Mouse (Mus musculus) forelimb bud, embryonic 11.5 days (tissue): ENCODE results near the gene Dach1.

Source experiments
- DNase-seq: peaks from one replicate; pipeline ENCODE4 v3.0.0-alpha.2; 2012; ENCODE audit warnings: low read depth, low spot score

The Dach1 gene

DNA sequence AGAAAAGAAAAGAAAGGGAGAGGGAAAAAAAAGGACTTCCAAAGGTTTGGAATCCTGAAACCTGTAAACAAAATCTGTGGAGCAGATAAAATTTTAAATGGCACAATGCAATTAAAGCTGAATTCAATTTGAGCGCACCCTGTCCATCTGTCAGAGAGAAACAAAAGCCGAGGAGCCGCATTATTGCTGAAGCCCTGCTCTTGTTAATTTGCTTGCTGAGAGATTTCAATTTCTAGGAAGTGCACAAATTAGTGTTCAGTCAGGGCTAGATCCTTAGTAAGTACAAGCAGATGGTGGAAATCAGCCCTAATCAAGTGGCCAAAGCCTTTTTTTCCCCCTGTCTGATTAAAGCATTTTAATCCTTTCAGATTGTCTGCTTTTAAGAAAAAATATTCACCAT, 60.8 kb downstream of the Dach1 start:
- peak; percentile 24 for DNase-seq

DNA sequence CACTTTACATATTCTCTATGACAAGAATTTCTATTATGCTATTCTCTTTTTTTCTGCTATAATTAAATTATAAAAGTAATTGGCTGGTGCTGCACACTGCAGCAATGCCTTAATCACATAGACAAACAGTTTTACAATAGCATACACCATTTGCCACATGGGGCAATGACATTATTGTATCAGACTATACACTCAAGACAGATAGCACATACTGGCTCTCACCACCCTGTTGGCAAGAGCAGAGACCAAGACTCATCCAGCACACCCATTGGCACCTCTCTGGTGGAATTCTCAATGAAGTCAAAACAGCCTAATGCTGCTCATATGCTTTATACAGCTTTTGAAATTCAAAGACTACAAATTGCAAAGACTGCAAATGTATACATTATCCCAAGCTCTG, 63.4 kb downstream of the Dach1 start:
- no peak for DNase-seq

- no peak for DNase-seq
These were observed 65.1 kb downstream of the Dach1 start for GRCm38 (mm10) chr14:98104314-98104955.

DNA sequence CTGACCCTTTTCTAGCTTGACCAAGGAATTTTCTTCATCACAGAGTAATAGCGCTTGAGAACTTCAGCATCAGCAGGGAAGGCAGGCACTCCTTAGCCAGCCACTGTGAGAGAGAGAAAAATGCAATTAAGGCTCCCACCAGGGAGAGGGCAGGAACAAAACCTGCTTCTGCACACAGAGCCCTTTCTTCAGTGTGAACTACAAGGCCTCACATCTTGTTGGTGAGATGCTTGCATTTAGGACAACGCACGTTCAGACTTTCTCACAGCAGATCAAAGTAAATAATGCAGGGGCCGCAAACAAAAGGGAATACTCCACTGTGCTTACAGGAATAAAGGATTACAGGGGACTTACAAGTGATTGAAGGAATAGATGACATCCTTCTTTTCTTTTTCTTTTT, 74.3 kb downstream of the Dach1 start:
- no peak for DNase-seq

DNA sequence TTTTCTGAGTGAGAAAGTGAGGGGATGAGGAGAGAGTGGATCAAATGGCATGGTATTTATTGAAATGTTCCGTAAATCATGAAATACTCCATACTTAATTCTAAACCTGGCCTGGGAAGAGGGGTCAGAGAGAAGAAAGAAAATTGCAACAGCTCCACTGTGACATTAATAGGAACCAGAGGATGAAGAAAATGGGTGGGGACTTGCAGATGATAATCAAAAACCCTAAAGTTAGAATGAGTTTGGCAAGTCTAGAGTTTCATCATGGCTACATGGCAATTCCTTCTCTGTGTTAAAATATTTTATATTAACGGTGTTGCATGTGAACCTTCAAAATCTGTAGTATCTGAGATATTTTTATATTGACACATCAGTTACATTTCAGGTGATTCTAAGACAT, 80.3 kb downstream of the Dach1 start:
- DNase-seq, result no peak

DNA sequence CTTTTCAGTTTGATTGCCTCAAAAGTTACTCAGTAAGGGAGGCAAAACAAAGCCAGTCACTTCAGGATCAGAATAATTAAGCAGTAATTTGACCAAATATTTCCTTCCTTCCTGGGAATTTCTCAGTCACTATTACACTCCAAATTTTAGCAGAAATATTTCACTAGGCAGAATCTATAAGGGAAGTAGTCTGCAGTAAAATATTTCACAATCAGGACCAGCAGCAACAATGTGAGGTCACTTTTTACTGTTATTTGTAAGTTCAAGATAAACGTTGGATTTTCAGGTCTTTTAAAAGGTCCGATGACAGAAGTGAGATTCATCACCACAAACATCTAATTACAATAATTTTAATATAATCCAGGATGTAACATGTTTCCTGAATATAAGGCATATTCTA, 82.2 kb downstream of the Dach1 start:
- no peak for DNase-seq

GRCm38 (mm10) chr14:98086794-98087193, 82.8 kb downstream of the Dach1 start:
- DNase-seq, result no peak

DNA sequence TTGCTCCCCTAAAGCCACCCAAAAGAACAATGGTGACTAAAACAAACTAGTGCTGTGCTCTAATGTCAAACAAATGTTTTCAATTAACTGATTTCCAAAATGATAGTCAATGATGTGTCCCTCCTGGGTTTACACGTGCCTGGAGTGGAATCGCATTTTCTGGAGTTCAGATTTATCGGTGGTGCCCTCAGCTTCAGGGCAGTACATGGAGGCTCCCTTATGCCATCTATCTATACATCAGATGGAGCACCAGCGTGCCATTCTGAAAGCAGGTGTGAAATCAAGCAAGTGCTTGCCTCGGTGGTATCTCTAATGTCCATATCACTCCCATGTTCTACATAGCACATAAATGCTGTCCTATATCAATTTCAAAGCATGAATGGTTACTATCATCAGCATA, 84.4 kb downstream of the Dach1 start:
- DNase-seq, result no peak

GRCm38 (mm10) chr14:98084720-98085119, 84.8 kb downstream of the Dach1 start:
- DNase-seq, result no peak

GRCm38 (mm10) chr14:98083419-98083818, 86.1 kb downstream of the Dach1 start:
- DNase-seq, result no peak

DNA sequence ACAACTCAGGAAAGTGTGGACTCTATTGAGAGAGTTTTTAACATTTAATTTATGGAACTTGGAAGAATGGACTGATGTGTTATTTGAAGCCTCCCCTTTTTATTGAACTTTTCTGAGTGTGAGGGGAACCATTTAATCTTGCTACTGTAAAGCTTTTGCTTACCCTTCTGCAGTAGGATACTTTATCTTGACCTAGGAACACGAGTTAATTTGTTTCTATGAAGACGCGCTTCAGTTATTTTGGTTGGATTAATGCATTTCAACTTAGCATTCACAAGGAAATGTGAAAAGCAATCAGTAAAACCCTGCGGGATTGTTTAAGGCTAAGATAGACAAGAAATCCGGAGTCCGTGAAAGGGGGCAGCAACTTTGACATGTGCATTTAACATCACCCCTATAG, 89.6 kb downstream of the Dach1 start:
- DNase-seq, result no peak

GRCm38 (mm10) chr14:98077996-98078395, 91.6 kb downstream of the Dach1 start:
- DNase-seq, result no peak

DNA sequence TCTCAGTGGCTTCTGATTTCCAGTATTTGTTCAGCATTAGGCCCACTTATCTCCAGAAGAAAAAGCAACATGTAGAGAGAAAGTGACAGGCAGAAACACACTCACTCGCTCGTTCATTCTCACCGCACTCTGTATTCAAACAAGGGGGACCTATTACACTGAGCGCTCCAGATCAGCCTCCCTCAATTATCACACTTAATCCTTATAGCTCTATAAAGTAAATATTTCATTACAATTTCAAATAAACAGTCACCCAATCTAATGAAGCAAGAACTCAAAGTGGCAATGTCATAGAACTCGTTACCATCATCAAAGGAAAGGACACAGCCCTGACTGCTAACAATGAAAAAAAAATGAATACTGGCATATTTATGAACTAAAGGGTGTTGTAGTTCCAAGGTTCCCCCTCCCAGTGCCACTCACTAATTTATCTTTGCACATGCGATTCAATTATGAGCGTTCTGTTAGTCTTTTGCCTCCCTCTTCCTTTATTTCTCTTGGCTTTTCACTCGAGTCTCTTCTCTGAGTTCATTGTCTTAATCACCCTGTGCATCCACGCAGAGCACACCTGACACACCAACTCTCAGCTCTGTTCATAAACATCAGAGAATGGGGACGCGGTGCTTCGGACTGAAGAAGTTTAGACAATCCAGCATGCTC, 96.0 kb downstream of the Dach1 start:
- DNase-seq, result no peak

GRCm38 (mm10) chr14:98072647-98073420, 96.7 kb downstream of the Dach1 start:
- DNase-seq, result peak; percentile 35

GRCm38 (mm10) chr14:98071877-98072276, 97.7 kb downstream of the Dach1 start:
- DNase-seq, result peak; percentile 46

DNA sequence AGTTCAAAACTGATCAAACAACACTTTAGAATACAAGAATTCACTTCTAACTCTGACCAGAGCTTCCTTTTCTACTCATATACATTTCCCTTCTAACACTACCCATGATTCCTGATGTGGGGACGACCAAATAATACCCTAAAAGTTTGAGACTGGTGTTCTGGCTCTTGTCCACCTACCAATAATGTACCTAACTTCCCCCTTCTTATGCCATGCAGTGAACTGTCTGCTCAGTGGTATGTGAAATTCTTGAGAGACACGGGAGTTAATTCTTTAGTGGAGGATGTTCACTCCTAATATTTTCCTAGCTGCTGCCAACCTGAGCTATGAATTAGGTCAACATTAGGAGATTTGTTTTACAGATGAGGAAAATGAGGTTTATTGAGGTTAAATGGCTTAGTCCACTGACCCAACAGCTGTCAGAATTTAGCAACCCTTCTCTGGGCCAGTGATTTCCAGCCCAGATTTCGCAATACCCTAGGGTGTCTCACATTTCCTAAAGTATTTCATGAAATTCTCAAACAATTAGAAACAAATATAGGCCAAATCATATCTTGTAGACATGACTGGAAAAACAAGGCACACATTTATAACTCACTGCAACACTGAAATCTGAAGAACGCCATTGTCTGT, 102.2 kb downstream of the Dach1 start:
- DNase-seq, result no peak

- no peak for DNase-seq
These were observed 105.4 kb downstream of the Dach1 start for GRCm38 (mm10) chr14:98064190-98064589.

GRCm38 (mm10) chr14:98049329-98049728, 120.2 kb downstream of the Dach1 start:
- DNase-seq, result no peak

DNA sequence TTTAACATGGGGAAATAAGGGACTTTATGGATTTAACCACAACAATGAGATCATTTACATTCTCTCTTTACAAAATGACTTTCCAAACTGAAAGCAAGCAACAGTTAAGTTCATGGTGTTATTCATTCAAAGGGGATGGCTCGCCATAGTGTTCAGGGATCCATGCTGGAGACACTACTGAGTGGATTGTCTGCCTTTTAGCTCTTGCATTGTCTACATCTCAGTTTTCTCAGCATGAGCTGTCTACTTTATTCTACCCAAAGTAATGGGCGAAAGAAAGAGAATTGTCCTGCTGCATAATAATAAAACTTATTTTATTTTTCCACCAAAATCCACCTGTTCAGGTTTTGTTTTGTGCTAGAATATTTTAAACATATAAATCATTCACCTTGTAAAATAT, 121.2 kb downstream of the Dach1 start:
- no peak for DNase-seq

DNA sequence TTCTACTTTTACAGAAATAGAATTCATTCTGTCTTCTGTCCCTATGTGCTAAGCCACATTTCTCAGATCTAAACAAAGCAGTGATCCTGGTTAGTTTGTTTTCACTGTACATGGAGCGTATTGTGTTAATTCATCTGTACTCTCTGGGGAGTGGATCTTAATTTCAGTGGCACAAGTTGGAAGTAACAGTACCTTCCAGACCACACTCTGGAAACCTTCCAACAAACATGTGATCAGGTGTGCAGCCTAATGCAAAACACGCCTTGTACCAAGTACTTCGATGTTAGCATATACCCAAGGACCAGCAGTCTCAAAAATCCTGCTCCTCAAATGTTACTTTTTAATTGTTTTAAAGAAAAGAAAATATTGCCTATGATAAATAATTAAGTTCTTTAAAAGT, 121.9 kb downstream of the Dach1 start:
- DNase-seq, result no peak

DNA sequence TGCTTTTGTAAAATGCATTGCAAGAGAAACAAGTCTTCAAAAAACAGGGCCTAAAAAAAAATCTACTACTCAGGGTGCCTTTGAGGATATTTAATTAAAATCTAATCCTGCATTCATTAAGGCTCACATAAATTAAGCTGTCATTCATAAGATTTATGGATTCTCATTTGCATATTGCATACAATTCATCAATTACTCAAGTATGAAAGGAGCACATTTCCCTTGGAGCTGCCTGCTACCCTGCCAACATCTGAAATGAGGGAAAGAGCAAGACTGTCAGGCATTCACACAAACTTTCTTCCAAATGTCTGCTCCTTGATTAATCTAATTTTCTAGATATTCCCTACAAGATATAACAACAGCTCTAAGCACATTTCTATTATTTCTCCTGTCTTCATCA, 122.6 kb downstream of the Dach1 start:
- no peak for DNase-seq

GRCm38 (mm10) chr14:98038524-98038923, 131.0 kb downstream of the Dach1 start:
- peak; percentile 45 for DNase-seq
